Mouse (Mus musculus): ENCODE measurements at regions not wholly inside any gene's neighbourhood (a gene's known extent, or its start where the extent isn't known, plus 50 kb on each side); places are given as distances from the start of the nearest gene placed in this dataset.

DNA sequence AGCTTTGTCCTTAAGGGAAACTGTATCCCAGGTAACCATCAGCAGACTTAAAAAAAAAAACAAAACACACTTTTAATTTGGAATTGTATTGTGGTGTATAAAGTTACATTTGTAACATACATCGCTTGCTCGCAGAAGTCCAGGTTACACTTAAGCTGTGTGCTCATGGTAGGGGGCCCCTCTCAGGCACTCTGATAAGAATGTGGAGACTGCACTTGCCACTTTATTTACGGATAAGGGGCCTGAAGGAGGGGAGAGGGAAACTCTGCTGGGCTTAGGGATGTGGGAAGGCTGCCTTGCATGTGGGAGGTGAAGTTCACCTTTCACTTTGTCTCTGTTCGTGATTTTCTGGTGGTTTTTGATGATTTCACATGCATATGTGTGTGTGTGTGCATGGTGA lies 58.7 kb downstream of the Ccdc185 start:
- Histone ChIP-seq H3K9me3 (no peaks in the 10 kb centered on the region), H3K4me3 (no peak overlapping the region), H3K4me1 (no peaks in the 10 kb centered on the region), H3K36me3 (no peaks in the 10 kb centered on the region), H3K27me3 (no peaks in the 10 kb centered on the region), H3K9ac (no peak overlapping the region), H3K4me2 (no peak overlapping the region), H3K27ac (no peak overlapping the region)
- ATAC-seq (ENCODE audit: insufficient number of reproducible peaks, insufficient read depth, low FRiP score, low TSS enrichment, low read depth): no peak
- 70% methylated on average over 4 of the region's 4 CpGs for WGBS

DNA sequence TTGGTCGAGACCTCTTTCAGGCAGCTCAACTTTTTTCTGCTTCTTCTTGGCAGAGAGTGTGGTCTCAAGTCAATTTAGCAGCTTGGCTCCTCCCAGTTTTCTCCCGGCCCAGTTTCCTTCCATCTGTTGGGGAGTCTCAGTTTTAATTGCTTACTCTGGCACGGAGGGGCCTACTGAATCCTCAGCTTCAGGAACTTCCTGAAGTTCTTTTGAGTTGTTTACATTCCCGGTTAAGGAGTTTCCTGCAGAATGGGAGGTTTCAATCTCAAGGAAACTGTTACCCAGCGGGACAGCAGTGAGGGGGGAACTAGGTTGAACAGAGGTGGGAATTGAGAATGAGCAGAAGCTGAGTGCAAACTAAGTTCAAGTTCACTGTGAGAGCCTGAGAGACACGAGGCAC lies 59.2 kb downstream of the Ccdc185 start:
- H3K9ac ChIP-seq: no peak overlapping the region
- 68% methylated on average over 6 of the region's 6 CpGs for WGBS
- ATAC-seq (ENCODE audit: insufficient number of reproducible peaks, insufficient read depth, low FRiP score, low TSS enrichment, low read depth): no peak

DNA sequence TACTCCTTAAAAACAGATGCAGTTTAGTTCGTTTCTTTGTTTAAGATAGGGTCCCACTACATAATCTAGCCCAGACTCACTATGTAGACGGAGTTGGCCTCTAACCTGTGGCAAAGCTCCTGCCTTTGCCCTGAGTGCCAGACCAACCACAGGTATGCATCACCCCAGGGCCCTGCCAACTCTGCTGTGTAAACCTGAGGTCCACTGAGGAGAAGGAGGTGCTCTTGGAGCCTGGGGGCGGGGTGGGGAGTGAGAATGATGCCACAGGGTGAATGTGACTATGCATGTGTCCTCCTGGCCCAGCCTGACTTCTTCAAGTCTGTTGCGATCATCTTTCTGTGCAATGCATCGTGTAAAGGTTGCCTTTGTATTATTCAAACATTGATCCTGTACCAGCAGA lies 61.8 kb downstream of the Ccdc185 start:
- Histone ChIP-seq H3K9ac (no peak overlapping the region), H3K9me3 (no peaks in the 10 kb centered on the region), H3K27ac (no peak overlapping the region), H3K27me3 (no peaks in the 10 kb centered on the region), H3K4me1 (peaks cover 6% of the 10 kb centered on the region), H3K36me3 (no peaks in the 10 kb centered on the region), H3K4me2 (no peak overlapping the region), H3K4me3 (no peak overlapping the region)
- ATAC-seq (ENCODE audit: insufficient number of reproducible peaks, insufficient read depth, low FRiP score, low TSS enrichment, low read depth): no peak
- WGBS: 60% methylated on average over 5 of the region's 5 CpGs

More for the DNA sequence above, 59.2 kb downstream of the Ccdc185 start:
- no peaks in the 10 kb centered on the region for H3K27me3 ChIP-seq
- H3K9me3 ChIP-seq: no peaks in the 10 kb centered on the region
- no peak overlapping the region for H3K4me3 ChIP-seq
- H3K27ac ChIP-seq: no peak overlapping the region
- H3K36me3 ChIP-seq: no peaks in the 10 kb centered on the region
- no peak overlapping the region for H3K4me2 ChIP-seq
- H3K4me1 ChIP-seq: no peaks in the 10 kb centered on the region

DNA sequence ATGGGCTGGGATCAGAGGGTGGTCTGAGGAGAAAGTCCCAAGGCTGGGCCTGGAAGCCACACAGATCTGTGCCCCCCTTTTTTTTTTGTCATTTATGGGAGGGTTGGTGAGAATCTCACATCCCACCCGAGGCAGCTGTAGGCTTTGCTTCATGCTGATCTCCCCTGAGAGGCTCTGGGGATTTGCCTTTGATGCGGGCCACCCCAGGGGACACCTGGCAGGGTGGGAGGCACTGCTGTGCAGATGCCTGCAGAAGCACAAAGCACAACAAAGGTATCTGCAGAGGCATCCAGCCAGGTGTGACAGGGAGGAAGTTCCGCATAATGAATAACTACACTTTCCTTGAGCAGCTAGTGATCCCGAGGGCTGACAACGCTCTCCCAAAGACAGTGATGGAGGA lies 62.7 kb downstream of the Ccdc185 start:
- Histone ChIP-seq H3K4me3 (no peak overlapping the region), H3K9ac (no peak overlapping the region), H3K9me3 (no peaks in the 10 kb centered on the region), H3K36me3 (no peaks in the 10 kb centered on the region), H3K27ac (no peak overlapping the region), H3K4me1 (peaks cover 6% of the 10 kb centered on the region), H3K27me3 (no peaks in the 10 kb centered on the region), H3K4me2 (no peak overlapping the region)
- ATAC-seq (ENCODE audit: insufficient number of reproducible peaks, insufficient read depth, low FRiP score, low TSS enrichment, low read depth): 0 out of 2 replicates have a peak, but pooled peaks have one; percentile 56
- 15% methylated on average over 5 of the region's 5 CpGs for WGBS

DNA sequence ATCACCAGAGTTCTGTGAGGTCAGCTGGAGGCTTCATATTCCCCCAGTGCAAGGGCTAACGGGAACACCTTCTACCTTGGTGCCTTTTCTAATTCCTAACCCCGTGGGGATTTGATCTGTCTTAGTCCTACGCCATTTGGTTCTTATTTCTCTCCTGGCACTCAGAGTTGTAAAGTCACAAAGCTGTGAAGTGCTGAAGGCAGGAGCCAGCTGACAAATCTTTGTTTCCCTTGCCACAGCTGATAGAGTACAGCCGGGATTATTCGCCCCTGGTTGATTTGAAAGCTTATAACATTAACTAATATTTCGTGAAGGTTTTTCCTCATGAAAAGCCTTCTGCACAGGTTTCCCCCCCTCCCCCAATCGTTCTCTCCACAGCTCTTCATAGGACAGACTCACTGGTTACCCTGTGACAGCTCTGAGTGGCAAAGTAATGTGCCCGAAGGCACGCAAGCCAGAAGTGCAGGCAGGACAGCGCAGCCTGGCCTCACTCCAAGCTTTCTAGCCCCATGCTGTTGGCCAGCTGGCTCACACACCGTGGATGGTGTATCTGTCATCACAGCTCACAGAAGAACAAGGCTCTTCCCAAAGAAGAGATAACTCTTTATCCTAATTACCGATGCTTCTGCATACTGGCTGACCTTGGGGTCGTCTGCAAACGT lies 66.3 kb downstream of the Ccdc185 start:
- no peak for ATAC-seq (ENCODE audit: insufficient number of reproducible peaks, insufficient read depth, low FRiP score, low TSS enrichment, low read depth)
- Histone ChIP-seq H3K27me3 (no peaks in the 10 kb centered on the region), H3K9me3 (no peaks in the 10 kb centered on the region), H3K27ac (no peak overlapping the region), H3K9ac (no peak overlapping the region), H3K4me1 (peaks cover 19% of the 10 kb centered on the region), H3K4me2 (no peak overlapping the region), H3K4me3 (no peak overlapping the region), H3K36me3 (no peaks in the 10 kb centered on the region)
- WGBS: 40% methylated on average over 14 of the region's 14 CpGs
